Mouse (Mus musculus): ENCODE data around the gene Polrmt.
"Not testable (repeated sequence)": the region's sequence is repeated elsewhere in the genome, so short reads cannot be mapped to it uniquely, and the experiment has no call there.

Polrmt gene

GRCm38 (mm10) chr10:79774486-79775279 is 28.3 kb upstream of the Polrmt start:
- no peak for DNase-seq (ENCODE audit: extremely low read depth, low read depth)

GRCm38 (mm10) chr10:79773208-79773607 is 26.8 kb upstream of the Polrmt start:
- DNase-seq (ENCODE audit: extremely low read depth, low read depth), result no peak

GRCm38 (mm10) chr10:79772320-79772719 is 25.9 kb upstream of the Polrmt start:
- DNase-seq (ENCODE audit: extremely low read depth, low read depth), result no peak

- no peak for DNase-seq (ENCODE audit: extremely low read depth, low read depth)
Observed at GRCm38 (mm10) chr10:79769329-79769728, 22.9 kb upstream of the Polrmt start.

GRCm38 (mm10) chr10:79768400-79768799 is 22.0 kb upstream of the Polrmt start:
- no peak for DNase-seq (ENCODE audit: extremely low read depth, low read depth)

GRCm38 (mm10) chr10:79767372-79768244 is 21.2 kb upstream of the Polrmt start:
- DNase-seq (ENCODE audit: extremely low read depth, low read depth), result peak; percentile 67

GRCm38 (mm10) chr10:79766508-79767325 is 20.3 kb upstream of the Polrmt start, which contains the start of gene Rnf126:
Gene Rnf126 (minus strand): TSS chr10:79766952.
- peak; percentile 97 for DNase-seq (ENCODE audit: extremely low read depth, low read depth)

GRCm38 (mm10) chr10:79766001-79766507 is 19.7 kb upstream of the Polrmt start:
- no peak for DNase-seq (ENCODE audit: extremely low read depth, low read depth)

GRCm38 (mm10) chr10:79765228-79765745 is 18.9 kb upstream of the Polrmt start:
- no peak for DNase-seq (ENCODE audit: extremely low read depth, low read depth)

- DNase-seq (ENCODE audit: extremely low read depth, low read depth), result no peak
Observed at GRCm38 (mm10) chr10:79764234-79764633, 17.9 kb upstream of the Polrmt start.

GRCm38 (mm10) chr10:79762875-79763274 is 16.5 kb upstream of the Polrmt start:
- DNase-seq (ENCODE audit: extremely low read depth, low read depth), result no peak

GRCm38 (mm10) chr10:79760603-79761143 is 14.3 kb upstream of the Polrmt start:
- DNase-seq (ENCODE audit: extremely low read depth, low read depth), result no peak

GRCm38 (mm10) chr10:79759675-79760074 is 13.3 kb upstream of the Polrmt start:
- not testable (repeated sequence) for DNase-seq (ENCODE audit: extremely low read depth, low read depth)

GRCm38 (mm10) chr10:79756660-79757059 is 10.3 kb upstream of the Polrmt start:
- DNase-seq (ENCODE audit: extremely low read depth, low read depth), result no peak

- DNase-seq (ENCODE audit: extremely low read depth, low read depth), result no peak
Observed at GRCm38 (mm10) chr10:79755854-79756253, 9.5 kb upstream of the Polrmt start.

- DNase-seq (ENCODE audit: extremely low read depth, low read depth), result no peak
Observed at GRCm38 (mm10) chr10:79754856-79755516, 8.6 kb upstream of the Polrmt start, which contains the start of gene Fgf22. Gene Fgf22 (plus strand): TSS chr10:79755076.

GRCm38 (mm10) chr10:79748496-79748895 is 2.1 kb upstream of the Polrmt start:
- DNase-seq (ENCODE audit: extremely low read depth, low read depth), result no peak

- DNase-seq (ENCODE audit: extremely low read depth, low read depth), result no peak
Observed at GRCm38 (mm10) chr10:79746774-79747151, 382 bp upstream of the Polrmt start.

GRCm38 (mm10) chr10:79745411-79745810 is 970 bp downstream of the Polrmt start:
- no peak for DNase-seq (ENCODE audit: extremely low read depth, low read depth)

All from MEL-GATA-1-ER (cell line).